Mouse (Mus musculus) CH12.LX (cell line): ENCODE data around the gene Abca7. TPM values are rescaled to one million over a fixed set of nuclear protein-coding genes. Genes with fewer than 3 reads are reported as not detected.

Experiments used
- DNase-seq: peaks from one replicate; pipeline ENCODE4 v3.0.0-alpha.2; 2013; ENCODE audit errors: extremely low read depth
- H3K27ac ChIP-seq: 2 replicates; pipeline ENCODE4 v1.5.1; 2012; ENCODE audit warnings: low read depth, mild to moderate bottlenecking, control low read depth, moderate library complexity; ENCODE audit not compliant: insufficient read depth
- H3K27me3 ChIP-seq: replicated peaks from 2 replicates; pipeline ENCODE3; 2012; ENCODE audit warnings: inconsistent platforms
- H3K36me3 ChIP-seq, 2 experiments: replicated peaks in 1 of 2; 2 replicates each; pipeline versions ENCODE3 to v1.6.1; 2012; ENCODE audit warnings: inconsistent platforms in 1 of 2, low read length in 1 of 2, mild to moderate bottlenecking in 1 of 2, mixed read lengths in 1 of 2, moderate library complexity in 1 of 2; ENCODE audit not compliant: control insufficient read depth in 1 of 2, insufficient read depth in 1 of 2
- H3K4me1 ChIP-seq, 2 experiments: 2 replicates each; pipeline ENCODE4 v1.6.1; 2012; ENCODE audit warnings: inconsistent platforms in 1 of 2, moderate library complexity in 1 of 2; ENCODE audit not compliant: insufficient read depth in 2 of 2, control insufficient read depth in 1 of 2
- H3K4me2 ChIP-seq: 2 replicates; pipeline ENCODE4 v1.6.1; 2012; ENCODE audit warnings: low read depth, mild to moderate bottlenecking, control low read depth; ENCODE audit not compliant: poor library complexity, insufficient read depth, severe bottlenecking
- H3K4me3 ChIP-seq, 3 experiments: fragments of 150-350 bp in 1 of 3; sonication (generic) in 1 of 3; replicated peaks in 1 of 3; 2 replicates each; pipeline versions ENCODE3 to v1.5.1; 2011 to 2012; ENCODE audit warnings: low read depth in 2 of 3, low read length in 2 of 3, mild to moderate bottlenecking in 2 of 3, moderate library complexity in 2 of 3, control low read depth in 1 of 3, improper control_type of control experiment in 1 of 3, inconsistent platforms in 1 of 3, mixed read lengths in 1 of 3; ENCODE audit not compliant: poor library complexity in 1 of 3
- H3K79me2 ChIP-seq: replicated peaks from 2 replicates; pipeline ENCODE4 v1.6.1; 2012; ENCODE audit warnings: mild to moderate bottlenecking, moderate library complexity; ENCODE audit not compliant: control insufficient read depth, poor library complexity, insufficient read depth, severe bottlenecking; ENCODE audit errors: extremely low read depth
- H3K9ac ChIP-seq: 2 replicates; pipeline ENCODE4 v1.6.1; 2012; ENCODE audit warnings: low read depth, mild to moderate bottlenecking, control low read depth, moderate library complexity; ENCODE audit not compliant: insufficient read depth
- H3K9me3 ChIP-seq: replicated peaks from 2 replicates; pipeline ENCODE3; 2012; ENCODE audit warnings: low read length, inconsistent platforms, mixed read lengths
- BHLHE40 ChIP-seq: IDR thresholded peaks from 2 replicates; pipeline ENCODE4 v1.6.1; 2011; ENCODE audit warnings: mild to moderate bottlenecking, low read depth, low read length, improper control_type of control experiment
- ETS1 ChIP-seq: conservative IDR thresholded peaks from 2 replicates; pipeline ENCODE4 v1.6.1; 2012; ENCODE audit warnings: low read depth, mild to moderate bottlenecking, inconsistent platforms, low read length, improper control_type of control experiment, moderate library complexity
- IRF4 ChIP-seq: IDR thresholded peaks from 2 replicates; pipeline ENCODE4 v1.6.1; 2014; ENCODE audit warnings: low read depth, mild to moderate bottlenecking, inconsistent platforms, low read length, improper control_type of control experiment
- MAX ChIP-seq: IDR thresholded peaks from 2 replicates; pipeline ENCODE4 v1.6.1; 2011; ENCODE audit warnings: low read length, improper control_type of control experiment
- MAZ ChIP-seq: IDR thresholded peaks from 2 replicates; pipeline ENCODE4 v1.6.1; 2012; ENCODE audit warnings: low read depth, mild to moderate bottlenecking, inconsistent platforms, low read length, improper control_type of control experiment, moderate library complexity
- MEF2A ChIP-seq: IDR thresholded peaks from 2 replicates; pipeline ENCODE4 v1.6.1; 2014; ENCODE audit warnings: low read depth, mild to moderate bottlenecking, inconsistent platforms, low read length, improper control_type of control experiment, borderline replicate concordance
- MYC ChIP-seq: IDR thresholded peaks from 2 replicates; pipeline ENCODE4 v1.6.1; 2011; ENCODE audit warnings: low read depth, mild to moderate bottlenecking, improper control_type of control experiment, low read length
- POLR2A ChIP-seq: IDR thresholded peaks from 2 replicates; pipeline ENCODE4 v1.6.1; 2011; ENCODE audit warnings: low read depth, mild to moderate bottlenecking, improper control_type of control experiment, low read length
- POLR2AphosphoS2 ChIP-seq: IDR thresholded peaks from 2 replicates; pipeline ENCODE4 v1.6.1; 2011; ENCODE audit warnings: low read depth, low read length, improper control_type of control experiment
- RCOR1 ChIP-seq: conservative IDR thresholded peaks from 2 replicates; pipeline ENCODE4 v1.6.1; 2012; ENCODE audit warnings: low read depth, mild to moderate bottlenecking, inconsistent platforms, low read length, improper control_type of control experiment
- SMC3 ChIP-seq: IDR thresholded peaks from 2 replicates; pipeline ENCODE4 v1.6.1; 2011; ENCODE audit warnings: low read depth, low read length, improper control_type of control experiment
- TCF12 ChIP-seq: IDR thresholded peaks from 2 replicates; pipeline ENCODE4 v1.6.1; 2014; ENCODE audit warnings: low read depth, mild to moderate bottlenecking, inconsistent platforms, low read length, improper control_type of control experiment
- UBTF ChIP-seq: IDR thresholded peaks from 2 replicates; pipeline ENCODE4 v1.6.1; 2012; ENCODE audit warnings: low read depth, mild to moderate bottlenecking, inconsistent platforms, low read length, improper control_type of control experiment, moderate library complexity
- USF1 ChIP-seq: IDR thresholded peaks from 2 replicates; pipeline ENCODE4 v1.6.1; 2014; ENCODE audit warnings: low read depth, mild to moderate bottlenecking, inconsistent platforms, low read length, improper control_type of control experiment
- dilution Hi-C: fragments of 300-500 bp; cut with MboI; formaldehyde crosslinking; loops from 2 replicates; pipeline ENCODE4 v1.14.3; 2020; ENCODE audit warnings: low sequenced_read_pairs; ENCODE audit not compliant: extremely low pct_unique_long_range_greater_than_20kb, extremely low pct_ligation_motif_present
- in situ Hi-C: fragments of 300-500 bp; cut with MboI; formaldehyde crosslinking; loops from 3 replicates; pipeline ENCODE4 v1.14.3; 2019; ENCODE audit warnings: low sequenced_read_pairs, low pct_ligation_motif_present, low pct_unique_long_range_greater_than_20kb, mixed read lengths
- polyA plus RNA-seq: library from polyadenylated mRNA; unstranded; fragments of >175 nt; gene quantifications from 2 replicates; pipeline ENCODE4 v1.2.1, GENCODE M21; 2012; ENCODE audit warnings: low read depth; ENCODE audit not compliant: insufficient read length
- total RNA-seq, 2 experiments: library from RNA; depleted of rRNA; stranded (reverse); fragments of 300-350 nt in 1 of 2; fragments of >200 nt in 1 of 2; gene quantifications; 2 replicates each; pipeline ENCODE4 v1.2.3; 2012 to 2014

Gene Abca7
- total and polyA plus RNA-seq, 3 experiments, result 2.3 to 7.0 (median 6.1) TPM

- no peak overlapping the region for H3K4me3 ChIP-seq
- H3K36me3 ChIP-seq, result peaks cover 65 to 92% of the 10 kb centered on the region in 2 experiments
- no peaks in the 10 kb centered on the region for H3K27me3 ChIP-seq
- no peak overlapping the region for H3K9ac ChIP-seq
- no peak for DNase-seq
- H3K4me1 ChIP-seq, result no peaks in the 10 kb centered on the region
- TF ChIP-seq POLR2A, result 0 out of 2 replicates have a peak, but pooled peaks have one; percentile 32
- TF ChIP-seq ETS1, result no peak
- TF ChIP-seq, all 38 proteins: peak for 1
- in situ Hi-C loops (no loop called here), dilution Hi-C loops (no loop called here)
- H3K79me2 ChIP-seq, result no peaks in the 10 kb centered on the region
- H3K27ac ChIP-seq, result no peak overlapping the region
- H3K4me2 ChIP-seq, result no peak overlapping the region
- no peaks in the 10 kb centered on the region for H3K9me3 ChIP-seq
Measured at GRCm38 (mm10) chr10:79968181-79968580, 28.1 kb upstream of the Abca7 start.

DNA sequence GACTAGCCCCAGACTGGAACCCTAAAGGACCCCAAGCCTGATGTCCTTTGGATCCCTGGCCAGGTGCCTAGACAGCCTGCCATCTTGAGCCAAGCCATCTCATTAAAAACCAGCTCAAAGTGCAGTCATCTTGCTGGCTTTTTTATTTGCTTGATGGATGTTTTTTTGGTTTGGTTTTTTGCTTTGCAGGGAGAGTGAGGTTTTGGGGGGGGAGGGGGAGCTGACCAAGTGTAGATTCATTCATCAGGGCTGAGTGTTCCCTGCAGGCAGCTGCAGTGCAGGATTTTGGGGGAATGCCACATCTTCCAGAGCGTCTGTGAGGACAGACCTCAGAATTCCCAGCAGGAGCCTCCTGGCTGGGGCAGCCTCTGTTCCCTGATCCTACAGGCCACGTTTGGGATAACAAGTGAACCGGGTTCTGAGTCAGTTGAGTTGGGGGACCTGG is 27.1 kb upstream of the Abca7 start:
- H3K9me3 ChIP-seq, result no peaks in the 10 kb centered on the region
- no peaks in the 10 kb centered on the region for H3K79me2 ChIP-seq
- H3K27me3 ChIP-seq, result no peaks in the 10 kb centered on the region
- DNase-seq, result no peak
- no peak overlapping the region for H3K4me3 ChIP-seq
- in situ Hi-C loops, result no loop called here
- H3K27ac ChIP-seq, result no peak overlapping the region
- no peak overlapping the region for H3K9ac ChIP-seq
- dilution Hi-C loops, result no loop called here
- no peak for TF ChIP-seq SMC3
- TF ChIP-seq POLR2AphosphoS2, result peak; percentile 31; the same call in 1 of the 2 replicates
- H3K4me1 ChIP-seq, result no peaks in the 10 kb centered on the region
- H3K4me2 ChIP-seq, result no peak overlapping the region
- peaks cover 64 to 92% of the 10 kb centered on the region in 2 experiments for H3K36me3 ChIP-seq

GRCm38 (mm10) chr10:79970415-79971182 is 25.7 kb upstream of the Abca7 start, which contains the start of gene Grin3b:
Grin3b (plus strand) TSS chr10:79970715.
- H3K4me3 ChIP-seq, result no peak within 1 kb of the TSS
- H3K4me2 ChIP-seq, result no peak within 1 kb of the TSS
- no peaks in the 10 kb centered on the region for H3K79me2 ChIP-seq
- peaks cover 2% of the 10 kb centered on the region for H3K9me3 ChIP-seq
- dilution Hi-C loops (no loop called here), in situ Hi-C loops (no loop called here)
- H3K27ac ChIP-seq, result no peak within 1 kb of the TSS
- DNase-seq, result no peak
- H3K4me1 ChIP-seq, result no peaks in the 10 kb centered on the region
- H3K27me3 ChIP-seq, result no peaks in the 10 kb centered on the region
- TF ChIP-seq UBTF, result no peak
- no peak for TF ChIP-seq MEF2A
- TF ChIP-seq RCOR1, result no peak
- TF ChIP-seq TCF12, result no peak
- TF ChIP-seq USF1, result no peak
- TF ChIP-seq SMC3, result no peak
- TF ChIP-seq MAX, result no peak
- TF ChIP-seq MAZ, result no peak
- no peak for TF ChIP-seq IRF4
- TF ChIP-seq BHLHE40, result no peak
- no peak for TF ChIP-seq ETS1
- no peak for TF ChIP-seq MYC
- no peak within 1 kb of the TSS for H3K9ac ChIP-seq
- H3K36me3 ChIP-seq, result peaks cover 62 to 90% of the 10 kb centered on the region in 2 experiments
